Mouse (Mus musculus): Measurements from ENCODE around the gene Mei1.

Mei1 gene

GRCm38 (mm10) chr15:82152435-82152834 lies 82.6 kb downstream of the Mei1 start:
- DNase-seq = no peak

- DNase-seq = no peak
Measured at GRCm38 (mm10) chr15:82156298-82156697, 86.5 kb downstream of the Mei1 start.

GRCm38 (mm10) chr15:82156902-82157301 lies 87.1 kb downstream of the Mei1 start:
- DNase-seq = no peak

- peak; percentile 31 for DNase-seq
Measured at GRCm38 (mm10) chr15:82158243-82159035, 88.6 kb downstream of the Mei1 start.

- DNase-seq = no peak
Measured at GRCm38 (mm10) chr15:82159471-82159870, 89.7 kb downstream of the Mei1 start.

GRCm38 (mm10) chr15:82160731-82161640 lies 91.2 kb downstream of the Mei1 start:
- DNase-seq = no peak

GRCm38 (mm10) chr15:82161965-82162600 lies 92.3 kb downstream of the Mei1 start:
- DNase-seq = no peak

GRCm38 (mm10) chr15:82163356-82164060 lies 93.7 kb downstream of the Mei1 start:
- no peak for DNase-seq

- DNase-seq = no peak
Measured at GRCm38 (mm10) chr15:82164061-82164399, 94.2 kb downstream of the Mei1 start.

- DNase-seq = no peak
Measured at GRCm38 (mm10) chr15:82164496-82164895, 94.7 kb downstream of the Mei1 start.

GRCm38 (mm10) chr15:82165332-82166239 lies 95.8 kb downstream of the Mei1 start:
- DNase-seq = peak; percentile 87

GRCm38 (mm10) chr15:82166240-82167100 lies 96.7 kb downstream of the Mei1 start:
- DNase-seq = peak; percentile 48

GRCm38 (mm10) chr15:82167201-82168168 lies 97.7 kb downstream of the Mei1 start:
- DNase-seq = peak; percentile 48

GRCm38 (mm10) chr15:82169671-82170070 lies 99.9 kb downstream of the Mei1 start:
- DNase-seq = no peak

- no peak for DNase-seq
Measured at GRCm38 (mm10) chr15:82170437-82171377, 100.9 kb downstream of the Mei1 start.

GRCm38 (mm10) chr15:82172648-82173047 lies 102.9 kb downstream of the Mei1 start:
- DNase-seq = no peak

GRCm38 (mm10) chr15:82175091-82175490 lies 105.3 kb downstream of the Mei1 start:
- DNase-seq = no peak
